Mouse (Mus musculus) bone marrow, adult 2 months (tissue): Measurements from ENCODE around the gene Kcnd3.

Source experiments
- CTCF ChIP-seq: fragments of 200-500 bp; IDR thresholded peaks from 2 replicates; pipeline ENCODE4 v1.5.1; 2011; ENCODE audit warnings: low read length, control low read depth; ENCODE audit not compliant: control insufficient read depth, insufficient read depth
- POLR2A ChIP-seq: fragments of 200-500 bp; IDR thresholded peaks from 2 replicates; pipeline ENCODE4 v1.6.1; 2011; ENCODE audit warnings: low read depth, mild to moderate bottlenecking, control low read depth, low read length, borderline replicate concordance; ENCODE audit not compliant: control insufficient read depth

- TF ChIP-seq POLR2A (no peak), CTCF (no peak)
Observed at GRCm38 (mm10) chr3:105632296-105632695, 180.2 kb downstream of the Kcnd3 start.
